Mouse (Mus musculus) hindbrain, embryonic 12.5 days (tissue): ENCODE data around the gene Gen1. TPM values are rescaled to one million over a fixed set of nuclear protein-coding genes. Genes with fewer than 3 reads are reported as not detected.
A peak's percentile ranks its signal among the peaks of the same experiment; 100 is the strongest.

ENCODE experiments used
- ATAC-seq: fragments of 200-750 bp; cut with Nextera tagmentation; 2 replicates; pipeline ENCODE4 v1.8.0; 2017; ENCODE audit warnings: moderate TSS enrichment; ENCODE audit not compliant: low FRiP score
- H3K27ac ChIP-seq: fragments of 300-500 bp; sonication (generic); 2 replicates; pipeline ENCODE4 v1.5.1; 2016; ENCODE audit warnings: mild to moderate bottlenecking
- H3K27me3 ChIP-seq: fragments of 300-500 bp; sonication (generic); 2 replicates; pipeline ENCODE4 v1.6.1; 2016; ENCODE audit warnings: mild to moderate bottlenecking
- H3K36me3 ChIP-seq: fragments of 300-500 bp; sonication (generic); 2 replicates; pipeline ENCODE4 v1.6.1; 2016; ENCODE audit warnings: mild to moderate bottlenecking
- H3K4me1 ChIP-seq: fragments of 300-500 bp; sonication (generic); 2 replicates; pipeline ENCODE4 v1.6.1; 2016
- H3K4me2 ChIP-seq: fragments of 300-500 bp; sonication (generic); replicated peaks from 2 replicates; pipeline ENCODE4 v1.6.1; 2016; ENCODE audit warnings: mild to moderate bottlenecking
- H3K4me3 ChIP-seq: fragments of 300-500 bp; sonication (generic); 2 replicates; pipeline ENCODE4 v1.5.1; 2016; ENCODE audit warnings: mild to moderate bottlenecking
- H3K9ac ChIP-seq: fragments of 300-500 bp; sonication (generic); 2 replicates; pipeline ENCODE4 v1.6.1; 2016; ENCODE audit warnings: mild to moderate bottlenecking, moderate library complexity
- H3K9me3 ChIP-seq: fragments of 300-500 bp; sonication (generic); replicated peaks from 2 replicates; pipeline ENCODE4 v1.6.1; 2016; ENCODE audit warnings: mild to moderate bottlenecking
- WGBS: fragments of 180-500 bp; shearing (Covaris S2); methylation state at CpG from one replicate; pipeline ENCODE4 v1.1.7; 2016; 5-methylcytosine and 5-hydroxymethylcytosine counted together
- microRNA-seq: library from miRNA; unstranded; fragments of <30 nt; microRNA quantifications from one replicate; pipeline ENCODE4, GENCODE M21; 2017
- polyA plus RNA-seq: library from polyadenylated mRNA; unstranded; fragments of >200 nt; fragmentation: Nextera tagmentation; extraction: Ambion mirVana; gene quantifications from 2 replicates; pipeline ENCODE4 v1.2.1, GENCODE M21; 2016

The Gen1 gene
- polyA plus RNA-seq, 1 experiment from 2014 or later = 7.6 TPM

DNA sequence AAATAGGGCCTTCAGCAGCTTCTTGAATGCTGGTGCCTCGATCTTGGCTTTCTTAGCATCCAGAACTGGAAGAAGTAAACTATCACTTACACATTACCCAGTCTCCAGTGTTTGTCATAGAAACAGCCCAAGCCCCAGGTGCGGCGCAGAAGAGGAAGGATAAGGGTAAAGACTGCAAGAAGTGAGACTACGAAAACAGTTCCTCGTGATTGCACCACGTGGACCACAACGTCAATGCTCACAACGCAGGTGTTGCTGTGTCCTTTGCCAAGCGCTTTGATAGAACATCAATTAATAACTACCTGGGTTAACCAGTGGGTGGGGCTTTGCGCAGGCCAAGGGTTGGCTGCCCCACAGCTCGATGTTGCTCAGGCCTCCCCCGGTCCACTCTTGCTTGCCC is 64.9 kb downstream of the Gen1 start:
- no peaks in the 10 kb centered on the region for H3K9me3 ChIP-seq
- 96% methylated on average over 12 of the region's 12 CpGs for WGBS
- H3K27me3 ChIP-seq = no peaks in the 10 kb centered on the region
- no peak overlapping the region for H3K4me3 ChIP-seq
- ATAC-seq = no peak
- no peak overlapping the region for H3K27ac ChIP-seq
- H3K9ac ChIP-seq = no peak overlapping the region
- H3K4me1 ChIP-seq = peaks cover 6% of the 10 kb centered on the region; the same call in 1 of the 2 replicates
- no peak overlapping the region for H3K4me2 ChIP-seq
- no peaks in the 10 kb centered on the region for H3K36me3 ChIP-seq

DNA sequence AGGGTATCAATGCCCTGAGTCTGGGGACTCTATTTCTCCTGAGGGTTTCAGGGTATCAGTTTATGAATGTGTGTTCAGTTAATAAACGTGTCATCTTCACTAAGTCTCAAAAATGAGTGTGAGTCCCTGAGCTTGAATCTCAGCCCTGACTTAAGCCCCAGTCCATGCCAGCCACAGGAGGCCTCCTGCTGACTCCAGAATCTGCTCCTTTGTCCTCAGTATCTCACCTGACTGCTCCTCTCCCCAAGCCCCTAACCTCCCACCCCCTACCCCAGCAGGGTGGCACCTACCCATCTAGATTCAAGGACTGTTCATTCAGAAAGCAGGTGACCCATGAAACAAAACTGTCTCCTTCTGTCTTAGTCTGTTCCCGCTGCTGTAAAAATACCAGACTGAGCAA is 67.0 kb downstream of the Gen1 start:
- whole genome bisulfite sequencing = 42% methylated on average over 2 of the region's 2 CpGs
- no peaks in the 10 kb centered on the region for H3K9me3 ChIP-seq
- ATAC-seq = no peak

DNA sequence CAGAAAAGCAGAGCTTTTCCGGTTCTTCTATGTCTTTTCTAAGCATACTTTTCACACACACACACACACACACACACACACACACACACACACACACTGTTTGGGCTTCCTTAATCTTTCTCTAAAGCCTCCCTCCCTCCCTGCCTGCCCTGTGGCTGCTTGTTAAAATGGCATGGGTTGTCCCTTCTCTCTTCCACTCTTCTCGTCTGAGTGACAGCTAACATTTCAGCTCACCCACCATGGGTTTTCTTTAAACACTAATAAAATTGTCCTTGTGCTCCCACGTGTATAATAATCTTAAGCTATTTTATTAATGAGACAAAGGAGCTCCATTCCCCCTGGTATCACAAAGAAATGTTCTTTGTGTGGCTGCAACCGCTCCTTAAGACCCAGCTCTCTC is 67.6 kb downstream of the Gen1 start:
- WGBS = 31% methylated on average over 4 of the region's 4 CpGs
- Histone ChIP-seq H3K4me1 (peaks cover 6% of the 10 kb centered on the region; the same call in 1 of the 2 replicates), H3K9ac (no peak overlapping the region), H3K36me3 (no peaks in the 10 kb centered on the region), H3K27me3 (no peaks in the 10 kb centered on the region), H3K4me3 (no peak overlapping the region), H3K27ac (no peak overlapping the region), H3K9me3 (no peaks in the 10 kb centered on the region), H3K4me2 (no peak overlapping the region)
- no peak for ATAC-seq

More for the DNA sequence above, 67.0 kb downstream of the Gen1 start:
- no peaks in the 10 kb centered on the region for H3K27me3 ChIP-seq
- no peak overlapping the region for H3K4me2 ChIP-seq
- H3K36me3 ChIP-seq = no peaks in the 10 kb centered on the region
- no peak overlapping the region for H3K27ac ChIP-seq
- H3K4me1 ChIP-seq = peaks cover 6% of the 10 kb centered on the region; the same call in 1 of the 2 replicates
- no peak overlapping the region for H3K4me3 ChIP-seq
- H3K9ac ChIP-seq = no peak overlapping the region

DNA sequence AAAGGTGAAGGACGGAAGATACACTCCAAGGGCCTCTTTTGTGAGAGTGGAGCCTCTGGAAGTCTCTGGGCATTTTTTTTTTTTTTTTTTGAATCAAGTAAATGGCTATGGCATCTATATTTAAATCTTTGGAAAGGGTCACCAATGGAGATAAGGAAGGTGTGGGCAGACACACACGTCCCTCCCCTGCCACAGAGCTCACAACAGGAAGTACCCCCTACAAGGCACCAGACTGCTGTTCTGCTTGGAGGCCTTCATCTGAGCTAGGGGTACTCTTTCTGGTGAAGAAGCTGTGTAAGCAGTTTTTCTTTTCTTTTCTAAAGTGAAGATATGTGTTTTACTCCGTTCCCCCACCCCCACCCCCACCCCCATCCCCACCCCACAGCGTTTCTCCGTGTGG is 68.8 kb downstream of the Gen1 start:
- Histone ChIP-seq H3K4me1 (peaks cover 6% of the 10 kb centered on the region; the same call in 1 of the 2 replicates), H3K9me3 (no peaks in the 10 kb centered on the region), H3K36me3 (no peaks in the 10 kb centered on the region), H3K4me3 (no peak overlapping the region), H3K27ac (no peak overlapping the region), H3K27me3 (no peaks in the 10 kb centered on the region), H3K9ac (no peak overlapping the region), H3K4me2 (peak overlapping the region; percentile 43; the same call in 1 of the 2 replicates)
- no peak for ATAC-seq
- WGBS = 42% methylated on average over 5 of the region's 5 CpGs

DNA sequence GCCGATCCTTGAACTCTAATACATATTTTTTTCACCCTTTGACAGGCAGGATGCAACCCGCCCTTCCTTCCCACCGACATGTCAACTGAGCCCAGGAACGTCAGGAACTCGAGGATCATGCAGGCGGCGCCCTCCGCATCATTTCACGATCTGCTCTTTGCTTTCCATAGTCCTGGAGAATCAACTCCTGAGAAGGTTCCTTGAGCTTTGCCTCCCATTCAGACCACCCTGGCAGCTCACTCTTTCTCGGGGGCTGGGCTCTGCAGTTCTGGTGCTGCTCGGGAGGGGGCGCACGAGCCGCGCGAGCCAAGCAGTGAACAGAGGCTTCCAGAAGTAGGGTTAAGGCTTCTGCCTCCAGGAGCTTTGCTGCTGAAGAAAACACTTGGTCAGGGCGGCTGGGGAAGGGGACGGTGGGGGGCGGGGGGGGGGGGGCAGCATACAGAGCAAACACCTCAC is 69.4 kb downstream of the Gen1 start:
- no peak overlapping the region for H3K27ac ChIP-seq
- H3K36me3 ChIP-seq = no peaks in the 10 kb centered on the region
- peak; percentile 83 for ATAC-seq
- H3K4me3 ChIP-seq = peak overlapping the region; percentile 7; the same call in 1 of the 2 replicates
- peaks cover 6% of the 10 kb centered on the region; the same call in 1 of the 2 replicates for H3K4me1 ChIP-seq
- no peaks in the 10 kb centered on the region for H3K9me3 ChIP-seq
- no peaks in the 10 kb centered on the region for H3K27me3 ChIP-seq
- peak overlapping the region; percentile 43 for H3K4me2 ChIP-seq
- WGBS = 8% methylated on average over 18 of the region's 19 CpGs
- no peak overlapping the region for H3K9ac ChIP-seq

DNA sequence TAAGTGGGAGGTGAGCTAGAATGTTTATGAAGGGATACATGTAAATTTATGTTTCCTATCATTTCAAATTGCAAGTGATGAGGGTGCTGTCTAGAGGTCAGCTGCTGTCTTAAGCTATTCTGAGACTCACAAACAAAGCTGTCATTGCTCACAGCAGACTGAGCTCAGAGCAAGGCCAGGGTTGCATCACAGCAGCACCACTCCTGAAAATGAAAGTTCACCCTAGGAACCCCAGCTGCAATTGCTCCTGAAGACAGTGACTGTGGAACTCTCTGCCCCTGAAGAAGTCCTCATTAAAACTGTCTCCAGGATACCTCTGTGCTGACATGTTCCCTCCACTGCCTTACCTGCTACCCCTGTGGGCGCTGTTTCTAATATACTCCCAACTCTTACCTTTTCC is 70.6 kb downstream of the Gen1 start:
- Histone ChIP-seq H3K9ac (no peak overlapping the region), H3K4me1 (peaks cover 6% of the 10 kb centered on the region; the same call in 1 of the 2 replicates), H3K27me3 (no peaks in the 10 kb centered on the region), H3K36me3 (no peaks in the 10 kb centered on the region), H3K4me2 (no peak overlapping the region), H3K27ac (no peak overlapping the region), H3K9me3 (no peaks in the 10 kb centered on the region), H3K4me3 (no peak overlapping the region)
- no peak for ATAC-seq
- 97% methylated on average over 1 of the region's 1 CpGs for WGBS

Small RNAs within 50 kb of the gene (microRNA-seq; reads per million reads assigned to microRNA genes)
- not detected for gene Mir7675

Other genes starting within 250 kb of the Gen1 start
- 0.79 and 0.98 TPM in 2 replicates for gene Kcns3, start 114.7 kb downstream of the Gen1 start, polyA plus RNA-seq
- gene Msgn1, start 56.8 kb downstream of the Gen1 start, polyA plus RNA-seq = not detected in 2 replicates
- gene Smc6, start 85 bp upstream of the Gen1 start, polyA plus RNA-seq = 125 and 128 TPM in 2 replicates
- gene Vsnl1, start 170.8 kb upstream of the Gen1 start, polyA plus RNA-seq = 5.0 and 6.0 TPM in 2 replicates
- 0.17 and 0.48 TPM in 2 replicates for gene Rad51ap2, start 190.3 kb upstream of the Gen1 start, polyA plus RNA-seq